Mouse (Mus musculus) hindbrain, postnatal 0 days (tissue): ENCODE measurements around the gene Fryl. TPM values are rescaled to one million over a fixed set of nuclear protein-coding genes. Genes with fewer than 3 reads are reported as not detected.

ENCODE experiments used
- ATAC-seq: fragments of 200-750 bp; cut with Nextera tagmentation; 2 replicates; pipeline ENCODE4 v1.8.0; 2017; ENCODE audit warnings: mild to moderate bottlenecking, moderate TSS enrichment, moderate library complexity
- DNase-seq: peaks from one replicate; pipeline ENCODE4 v3.0.0-alpha.2; 2015; ENCODE audit warnings: low spot score
- H3K27ac ChIP-seq: fragments of 300-500 bp; sonication (generic); 2 replicates; pipeline ENCODE4 v1.5.1; 2014; ENCODE audit warnings: mild to moderate bottlenecking
- H3K27me3 ChIP-seq: fragments of 300-500 bp; sonication (generic); 2 replicates; pipeline ENCODE4 v1.6.1; 2014; ENCODE audit warnings: low read length, mixed read lengths; ENCODE audit not compliant: insufficient read depth
- H3K36me3 ChIP-seq: fragments of 300-500 bp; sonication (generic); 2 replicates; pipeline ENCODE4 v1.6.1; 2014; ENCODE audit warnings: low read length, mixed read lengths; ENCODE audit not compliant: insufficient read depth
- H3K4me1 ChIP-seq: fragments of 300-500 bp; sonication (generic); 2 replicates; pipeline ENCODE4 v1.6.1; 2014; ENCODE audit warnings: antibody characterized with exemption, low read length, mixed read lengths; ENCODE audit not compliant: insufficient read depth
- H3K4me2 ChIP-seq: fragments of 300-500 bp; sonication (generic); 2 replicates; pipeline ENCODE4 v1.6.1; 2014; ENCODE audit warnings: low read depth, mild to moderate bottlenecking, low read length, moderate library complexity, mixed read lengths
- H3K4me3 ChIP-seq: fragments of 300-500 bp; sonication (generic); 2 replicates; pipeline ENCODE4 v1.5.1; 2014; ENCODE audit warnings: low read length
- H3K9ac ChIP-seq: fragments of 300-500 bp; sonication (generic); replicated peaks from 2 replicates; pipeline ENCODE4 v1.6.1; 2014; ENCODE audit warnings: mild to moderate bottlenecking, low read length, moderate library complexity, mixed read lengths
- H3K9me3 ChIP-seq: fragments of 300-500 bp; sonication (generic); 2 replicates; pipeline ENCODE4 v1.6.1; 2016; ENCODE audit warnings: low read length, mixed read lengths
- CTCF ChIP-seq: IDR thresholded peaks from 2 replicates; pipeline ENCODE4 v1.5.1; 2016; ENCODE audit warnings: antibody characterized with exemption, control low read depth, low read depth
- WGBS: fragments of 180-500 bp; shearing (Covaris S2); extraction: QIAGEN DNeasy Blood & Tissue Kit; methylation state at CpG from one replicate; pipeline ENCODE4 v1.1.7; 2014; 5-methylcytosine and 5-hydroxymethylcytosine counted together
- polyA plus RNA-seq: library from polyadenylated mRNA; unstranded; fragments of >200 nt; fragmentation: Nextera tagmentation; extraction: Ambion mirVana; gene quantifications from 2 replicates; pipeline ENCODE4 v1.2.1, GENCODE M21; 2015
- total RNA-seq: library from RNA; depleted of rRNA; stranded (reverse); fragments of >200 nt; gene quantifications from 2 replicates; pipeline ENCODE4 v1.2.3, GENCODE M21; 2014

Gene Fryl
- total and polyA plus RNA-seq, 2 experiments from 2014 or later = 20.5 to 69.4 TPM

GRCm38 (mm10) chr5:73279732-73280566 is 23.5 kb upstream of the Fryl start:
- no peak for TF ChIP-seq CTCF
- ATAC-seq (no peak), DNase-seq (no peak)
- WGBS = 57% methylated on average over 4 of the region's 4 CpGs
- H3K9me3 ChIP-seq = no peaks in the 10 kb centered on the region
- H3K4me2 ChIP-seq = no peak overlapping the region
- H3K27me3 ChIP-seq = no peaks in the 10 kb centered on the region
- no peak overlapping the region for H3K4me3 ChIP-seq
- H3K27ac ChIP-seq = peak overlapping the region; percentile 26; the same call in 1 of the 2 replicates
- no peak overlapping the region for H3K9ac ChIP-seq
- H3K36me3 ChIP-seq = no peaks in the 10 kb centered on the region
- H3K4me1 ChIP-seq = no peaks in the 10 kb centered on the region

- no peak for TF ChIP-seq CTCF
- Histone ChIP-seq H3K4me1 (no peaks in the 10 kb centered on the region), H3K36me3 (no peaks in the 10 kb centered on the region), H3K4me3 (no peak overlapping the region), H3K9me3 (no peaks in the 10 kb centered on the region), H3K27me3 (no peaks in the 10 kb centered on the region), H3K9ac (no peak overlapping the region), H3K4me2 (no peak overlapping the region), H3K27ac (peak overlapping the region; percentile 20; the same call in 1 of the 2 replicates)
- ATAC-seq (no peak), DNase-seq (no peak)
- WGBS = 81% methylated on average over 10 of the region's 10 CpGs
Observed at GRCm38 (mm10) chr5:73279190-73279589, 22.8 kb upstream of the Fryl start.

- ATAC-seq (no peak), DNase-seq (no peak)
- TF ChIP-seq CTCF = no peak
- WGBS = 75% methylated on average over 2 of the region's 2 CpGs
- no peak overlapping the region for H3K4me3 ChIP-seq
- H3K36me3 ChIP-seq = no peaks in the 10 kb centered on the region
- no peaks in the 10 kb centered on the region for H3K9me3 ChIP-seq
- H3K27me3 ChIP-seq = no peaks in the 10 kb centered on the region
- H3K4me1 ChIP-seq = no peaks in the 10 kb centered on the region
- H3K9ac ChIP-seq = no peak overlapping the region
- no peak overlapping the region for H3K27ac ChIP-seq
- no peak overlapping the region for H3K4me2 ChIP-seq
Observed at GRCm38 (mm10) chr5:73274941-73275340, 18.5 kb upstream of the Fryl start.

- Histone ChIP-seq H3K9ac (no peak overlapping the region), H3K27me3 (no peaks in the 10 kb centered on the region), H3K4me3 (no peak overlapping the region), H3K36me3 (no peaks in the 10 kb centered on the region), H3K27ac (no peak overlapping the region), H3K9me3 (no peaks in the 10 kb centered on the region), H3K4me1 (no peaks in the 10 kb centered on the region), H3K4me2 (no peak overlapping the region)
- DNase-seq (no peak), ATAC-seq (no peak)
- 65% methylated on average over 4 of the region's 4 CpGs for WGBS
- TF ChIP-seq CTCF = no peak
Observed at GRCm38 (mm10) chr5:73273171-73273570, 16.8 kb upstream of the Fryl start.

- Histone ChIP-seq H3K4me3 (no peak overlapping the region), H3K27me3 (no peaks in the 10 kb centered on the region), H3K4me2 (no peak overlapping the region), H3K9me3 (no peaks in the 10 kb centered on the region), H3K27ac (no peak overlapping the region), H3K36me3 (no peaks in the 10 kb centered on the region), H3K9ac (no peak overlapping the region), H3K4me1 (no peaks in the 10 kb centered on the region)
- no peak for ATAC-seq
- no peak for DNase-seq
- WGBS = 72% methylated on average over 6 of the region's 6 CpGs
- TF ChIP-seq CTCF = no peak
Observed at GRCm38 (mm10) chr5:73270612-73271011, 14.2 kb upstream of the Fryl start.

GRCm38 (mm10) chr5:73268636-73269213 is 12.3 kb upstream of the Fryl start:
- Histone ChIP-seq H3K9me3 (no peaks in the 10 kb centered on the region), H3K9ac (no peak overlapping the region), H3K4me3 (no peak overlapping the region), H3K36me3 (no peaks in the 10 kb centered on the region), H3K27ac (no peak overlapping the region), H3K27me3 (no peaks in the 10 kb centered on the region), H3K4me2 (no peak overlapping the region), H3K4me1 (no peaks in the 10 kb centered on the region)
- DNase-seq (no peak), ATAC-seq (0 out of 2 replicates have a peak, but pooled peaks have one; percentile 38)
- TF ChIP-seq CTCF = no peak
- WGBS = 66% methylated on average over 11 of the region's 11 CpGs

- 81% methylated on average over 5 of the region's 5 CpGs for WGBS
- no peaks in the 10 kb centered on the region for H3K36me3 ChIP-seq
Observed at GRCm38 (mm10) chr5:73265460-73265859, 9.0 kb upstream of the Fryl start.

More at GRCm38 (mm10) chr5:73265460-73265859, 9.0 kb upstream of the Fryl start:
- no peak for TF ChIP-seq CTCF
- Histone ChIP-seq H3K9ac (no peak overlapping the region), H3K4me1 (no peaks in the 10 kb centered on the region), H3K4me3 (no peak overlapping the region), H3K27me3 (no peaks in the 10 kb centered on the region), H3K9me3 (no peaks in the 10 kb centered on the region), H3K4me2 (no peak overlapping the region), H3K27ac (no peak overlapping the region)
- ATAC-seq (no peak), DNase-seq (no peak)
